Mouse (Mus musculus): ENCODE results near the gene Ehd2.

DNA sequence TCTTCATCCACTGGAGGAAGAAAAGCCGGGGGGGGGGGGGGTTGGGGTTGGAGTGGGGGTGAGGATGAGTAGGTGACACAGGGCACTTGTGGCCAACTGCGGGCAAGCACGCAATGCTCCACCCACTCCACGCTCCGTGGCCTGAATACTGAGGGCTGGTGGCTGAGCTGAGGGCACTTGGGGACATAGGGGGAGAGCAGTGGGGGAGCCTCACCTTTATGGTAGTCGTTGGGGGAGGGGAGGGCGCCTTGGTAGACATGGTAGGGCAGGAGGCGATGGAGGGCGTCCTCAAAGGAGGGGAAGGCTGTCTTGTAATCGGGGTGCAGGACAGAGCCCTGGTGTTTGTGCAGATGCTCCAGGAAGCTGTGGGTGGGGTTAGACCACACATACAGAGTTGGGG lies 8.1 kb upstream of the Ehd2 start:
- TF ChIP-seq CTCF (IDR thresholded peaks at IDR 0.05; ENCODE audit: insufficient read depth, low read depth, low read length) (no peak), POLR2A (IDR thresholded peaks at IDR 0.05; ENCODE audit: insufficient read depth, low read depth, low read length) (no peak)

Data from olfactory bulb, adult 2 months (tissue).